Mouse (Mus musculus): Measurements from ENCODE around the gene Usp47. TPM values are rescaled to one million over a fixed set of nuclear protein-coding genes. Genes with fewer than 3 reads are reported as not detected.

The Usp47 gene
- total and polyA plus RNA-seq, 3 experiments: 37.3 to 122 (median 47.8) TPM

GRCm38 (mm10) chr7:112130660-112131059, 107.4 kb downstream of the Usp47 start:
- no peaks in the 10 kb centered on the region for H3K79me2 ChIP-seq (ENCODE audit: control insufficient read depth, insufficient read depth, low read length, poor library complexity)
- no peak for DNase-seq (ENCODE audit: low read depth, low spot score)
- H3K27ac ChIP-seq (ENCODE audit: control insufficient read depth, low read depth, low read length): no peak overlapping the region
- TF ChIP-seq KAT2A (conservative IDR thresholded peaks at IDR 0.05; ENCODE audit: low read depth, low read length) (no peak), ZKSCAN1 (IDR thresholded peaks at IDR 0.05; ENCODE audit: low read depth, low read length) (no peak), USF2 (IDR thresholded peaks at IDR 0.05; ENCODE audit: borderline replicate concordance in 1 of 2, insufficient read depth in 1 of 2, low read depth in 1 of 2, low read length in 2 of 2) (no peak), HCFC1 (IDR thresholded peaks at IDR 0.05; ENCODE audit: low read depth, low read length) (no peak), POLR2AphosphoS2 (IDR thresholded peaks at IDR 0.05; ENCODE audit: low read length) (no peak), RAD21 (IDR thresholded peaks at IDR 0.05; ENCODE audit: low read depth, low read length) (no peak), NELFE (IDR thresholded peaks at IDR 0.05; ENCODE audit: low read depth, low read length) (no peak)
- no peak overlapping the region for H3K4me3 ChIP-seq (ENCODE audit: control insufficient read depth in 1 of 2, insufficient read depth in 1 of 2, low read depth in 2 of 2, low read length in 2 of 2)
- no peaks in the 10 kb centered on the region for H3K27me3 ChIP-seq (ENCODE audit: control insufficient read depth in 1 of 2, insufficient read depth in 2 of 2, low read length in 2 of 2)
- H3K4me1 ChIP-seq (ENCODE audit: control insufficient read depth in 1 of 2, insufficient read depth in 2 of 2, low read length in 2 of 2): no peaks in the 10 kb centered on the region
- H3K9me3 ChIP-seq (replicated peaks; ENCODE audit: insufficient read depth, low read length): no peaks in the 10 kb centered on the region
- H3K36me3 ChIP-seq (ENCODE audit: control insufficient read depth in 1 of 2, insufficient read depth in 2 of 2, low read length in 2 of 2): no peaks in the 10 kb centered on the region
- H3K9ac ChIP-seq (ENCODE audit: control insufficient read depth, low read depth, low read length, poor library complexity, severe bottlenecking): no peak overlapping the region

DNA sequence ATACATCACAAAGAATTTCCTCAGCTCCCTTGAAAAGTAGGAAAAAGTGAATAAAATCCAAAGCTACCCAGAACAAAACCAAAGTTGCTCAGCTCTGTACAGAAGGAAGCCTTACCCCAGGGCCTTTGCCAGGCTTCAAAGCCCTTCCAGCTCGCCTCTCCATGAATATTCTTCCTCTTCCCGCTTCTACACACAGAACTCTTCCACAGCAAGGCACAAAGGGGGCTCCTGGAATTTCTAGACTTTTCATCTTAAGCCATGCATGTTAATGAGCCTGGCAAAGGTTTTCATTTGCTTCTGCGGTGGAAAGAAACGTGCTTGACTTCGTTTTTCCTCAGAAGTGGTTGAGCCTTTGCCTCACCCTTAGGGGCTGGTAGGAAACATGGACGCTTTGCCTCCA, 108.7 kb downstream of the Usp47 start:
- DNase-seq (ENCODE audit: low read depth, low spot score): no peak
- no peak for TF ChIP-seq TBP (IDR thresholded peaks at IDR 0.05; ENCODE audit: low read depth, low read length)
- no peak for TF ChIP-seq E2F4 (IDR thresholded peaks at IDR 0.05; ENCODE audit: borderline replicate concordance, low read depth, low read length)
- TF ChIP-seq TCF12 (IDR thresholded peaks at IDR 0.05; ENCODE audit: low read depth, low read length): no peak
- no peak for TF ChIP-seq BHLHE40 (IDR thresholded peaks at IDR 0.05; ENCODE audit: borderline replicate concordance, low read depth, low read length)
- TF ChIP-seq POLR2AphosphoS5 (IDR thresholded peaks at IDR 0.05; ENCODE audit: borderline replicate concordance, low read depth, low read length): no peak
- TF ChIP-seq NRF1 (IDR thresholded peaks at IDR 0.05; ENCODE audit: insufficient read depth, low read depth, low read length, poor library complexity, severe bottlenecking): no peak
- no peak for TF ChIP-seq CHD2 (IDR thresholded peaks at IDR 0.05; ENCODE audit: low read length)
- no peak for TF ChIP-seq SIN3A (IDR thresholded peaks at IDR 0.05; ENCODE audit: low read length)
- no peak for TF ChIP-seq ELF1 (IDR thresholded peaks at IDR 0.05; ENCODE audit: low read depth, low read length)
- TF ChIP-seq MAZ (IDR thresholded peaks at IDR 0.05; ENCODE audit: low read depth, low read length): no peak
- no peak for TF ChIP-seq EP300 (IDR thresholded peaks at IDR 0.05; ENCODE audit: low read depth in 1 of 2, low read length in 2 of 2)
- TF ChIP-seq ETS1 (IDR thresholded peaks at IDR 0.05; ENCODE audit: low read depth, low read length): no peak
- no peak for TF ChIP-seq USF1 (IDR thresholded peaks at IDR 0.05; ENCODE audit: low read depth, low read length)
- no peak for TF ChIP-seq CHD1 (IDR thresholded peaks at IDR 0.05; ENCODE audit: low read depth, low read length)
- no peak for TF ChIP-seq RCOR1 (IDR thresholded peaks at IDR 0.05; ENCODE audit: low read depth, low read length)
- TF ChIP-seq POLR2AphosphoS2 (IDR thresholded peaks at IDR 0.05; ENCODE audit: low read length): no peak
- H3K27ac ChIP-seq (ENCODE audit: control insufficient read depth, low read depth, low read length): no peak overlapping the region
- no peaks in the 10 kb centered on the region for H3K36me3 ChIP-seq (ENCODE audit: control insufficient read depth in 1 of 2, insufficient read depth in 2 of 2, low read length in 2 of 2)
- H3K9ac ChIP-seq (ENCODE audit: control insufficient read depth, low read depth, low read length, poor library complexity, severe bottlenecking): no peak overlapping the region
- no peaks in the 10 kb centered on the region for H3K27me3 ChIP-seq (ENCODE audit: control insufficient read depth in 1 of 2, insufficient read depth in 2 of 2, low read length in 2 of 2)
- no peaks in the 10 kb centered on the region for H3K79me2 ChIP-seq (ENCODE audit: control insufficient read depth, insufficient read depth, low read length, poor library complexity)
- no peaks in the 10 kb centered on the region for H3K4me1 ChIP-seq (ENCODE audit: control insufficient read depth in 1 of 2, insufficient read depth in 2 of 2, low read length in 2 of 2)
- H3K9me3 ChIP-seq (replicated peaks; ENCODE audit: insufficient read depth, low read length): no peaks in the 10 kb centered on the region
- no peak overlapping the region for H3K4me3 ChIP-seq (ENCODE audit: control insufficient read depth in 1 of 2, insufficient read depth in 1 of 2, low read depth in 2 of 2, low read length in 2 of 2)

All from MEL (cell line).